Mouse (Mus musculus) lung, embryonic 16.5 days (tissue): Measurements from ENCODE around the gene Gramd4. TPM values are rescaled to one million over a fixed set of nuclear protein-coding genes. Genes with fewer than 3 reads are reported as not detected.

Source experiments
- ATAC-seq: fragments of 200-750 bp; cut with Nextera tagmentation; 2 replicates; pipeline ENCODE4 v1.8.0; 2017; ENCODE audit warnings: low read depth, mild to moderate bottlenecking, moderate library complexity
- H3K27ac ChIP-seq: fragments of 300-500 bp; sonication (generic); 2 replicates; pipeline ENCODE4 v1.5.1; 2014; ENCODE audit warnings: mild to moderate bottlenecking, control low read depth, low read length
- H3K27me3 ChIP-seq: fragments of 300-500 bp; sonication (generic); 2 replicates; pipeline ENCODE4 v1.6.1; 2014; ENCODE audit warnings: low read depth, low read length, mixed read lengths; ENCODE audit not compliant: control insufficient read depth, insufficient read depth
- H3K36me3 ChIP-seq: fragments of 300-500 bp; sonication (generic); 2 replicates; pipeline ENCODE4 v1.6.1; 2014; ENCODE audit warnings: low read length; ENCODE audit not compliant: control insufficient read depth, insufficient read depth
- H3K4me1 ChIP-seq: fragments of 300-500 bp; sonication (generic); replicated peaks from 2 replicates; pipeline ENCODE4 v1.6.1; 2014; ENCODE audit warnings: low read length, mixed read lengths; ENCODE audit not compliant: control insufficient read depth, insufficient read depth
- H3K4me2 ChIP-seq: fragments of 300-500 bp; sonication (generic); 2 replicates; pipeline ENCODE4 v1.6.1; 2014; ENCODE audit warnings: low read depth, low read length, control low read depth
- H3K4me3 ChIP-seq: fragments of 300-500 bp; sonication (generic); 2 replicates; pipeline ENCODE4 v1.5.1; 2014; ENCODE audit warnings: mild to moderate bottlenecking, low read length, control low read depth
- H3K9ac ChIP-seq: fragments of 300-500 bp; sonication (generic); 2 replicates; pipeline ENCODE4 v1.6.1; 2014; ENCODE audit warnings: low read length, control low read depth
- H3K9me3 ChIP-seq: fragments of 300-500 bp; sonication (generic); 2 replicates; pipeline ENCODE4 v1.6.1; 2016; ENCODE audit warnings: low read length; ENCODE audit not compliant: control insufficient read depth
- WGBS: fragments of 180-500 bp; shearing (Covaris S2); extraction: QIAGEN DNeasy Blood & Tissue Kit; methylation state at CpG from one replicate; pipeline ENCODE4 v1.1.7; 2014; 5-methylcytosine and 5-hydroxymethylcytosine counted together
- polyA plus RNA-seq: library from polyadenylated mRNA; unstranded; fragments of >200 nt; fragmentation: Nextera tagmentation; extraction: Ambion mirVana; gene quantifications from 2 replicates; pipeline ENCODE4 v1.2.1, GENCODE M21; 2015

The Gramd4 gene
- polyA plus RNA-seq, 1 experiment from 2014 or later: 11.2 TPM

DNA sequence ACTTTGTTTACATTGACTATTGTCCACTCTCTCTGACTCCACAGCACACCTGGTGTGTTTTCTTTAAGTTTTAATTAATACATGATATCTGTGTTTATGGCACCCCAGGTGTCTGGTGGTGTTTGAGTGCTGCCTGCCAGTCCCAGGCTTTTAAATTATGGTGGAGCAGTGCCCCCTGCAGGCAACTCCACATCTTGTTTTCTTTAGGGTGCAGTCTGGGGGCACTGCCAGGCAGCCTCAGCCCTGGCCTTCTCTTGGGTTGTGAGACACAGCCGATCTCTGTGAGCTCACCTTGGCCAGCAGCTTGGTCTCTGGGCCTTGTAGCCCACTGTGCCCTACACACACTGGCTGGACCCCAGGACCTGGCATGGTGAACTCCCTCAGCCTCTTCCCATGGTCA is 66.9 kb downstream of the Gramd4 start:
- ATAC-seq: peak; percentile 59; the same call in 1 of the 2 replicates
- H3K4me2 ChIP-seq: no peak overlapping the region
- H3K27ac ChIP-seq: no peak overlapping the region
- H3K27me3 ChIP-seq: no peaks in the 10 kb centered on the region
- 36% methylated on average over 1 of the region's 1 CpGs for WGBS
- no peaks in the 10 kb centered on the region for H3K4me1 ChIP-seq
- H3K9me3 ChIP-seq: no peaks in the 10 kb centered on the region
- H3K9ac ChIP-seq: no peak overlapping the region
- H3K4me3 ChIP-seq: no peak overlapping the region
- H3K36me3 ChIP-seq: peaks cover 12% of the 10 kb centered on the region

DNA sequence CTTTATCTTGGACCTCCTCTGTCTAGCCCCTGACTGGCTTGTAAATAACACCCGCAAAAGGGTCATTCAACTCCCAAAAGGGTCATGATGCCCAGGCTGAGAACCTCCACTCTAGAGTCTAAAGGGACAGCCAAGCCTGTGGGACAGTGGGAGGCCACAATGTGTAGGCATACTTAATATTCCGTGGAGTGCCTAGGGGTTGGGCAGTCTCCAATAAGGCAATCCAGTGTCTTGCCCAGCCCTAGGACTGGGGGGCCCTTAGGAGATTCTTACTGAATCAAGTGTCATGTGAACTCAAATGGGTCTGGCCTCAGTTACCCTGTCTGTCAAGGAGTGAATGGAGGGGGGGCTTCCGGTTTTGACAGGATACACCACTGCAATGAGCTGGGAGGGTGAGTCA is 71.5 kb downstream of the Gramd4 start:
- WGBS: 84% methylated on average over 3 of the region's 3 CpGs
- peaks cover 15% of the 10 kb centered on the region for H3K36me3 ChIP-seq
- no peak overlapping the region for H3K9ac ChIP-seq
- H3K4me2 ChIP-seq: no peak overlapping the region
- no peaks in the 10 kb centered on the region for H3K9me3 ChIP-seq
- no peaks in the 10 kb centered on the region for H3K4me1 ChIP-seq
- H3K27ac ChIP-seq: no peak overlapping the region
- H3K27me3 ChIP-seq: no peaks in the 10 kb centered on the region
- no peak overlapping the region for H3K4me3 ChIP-seq
- no peak for ATAC-seq

DNA sequence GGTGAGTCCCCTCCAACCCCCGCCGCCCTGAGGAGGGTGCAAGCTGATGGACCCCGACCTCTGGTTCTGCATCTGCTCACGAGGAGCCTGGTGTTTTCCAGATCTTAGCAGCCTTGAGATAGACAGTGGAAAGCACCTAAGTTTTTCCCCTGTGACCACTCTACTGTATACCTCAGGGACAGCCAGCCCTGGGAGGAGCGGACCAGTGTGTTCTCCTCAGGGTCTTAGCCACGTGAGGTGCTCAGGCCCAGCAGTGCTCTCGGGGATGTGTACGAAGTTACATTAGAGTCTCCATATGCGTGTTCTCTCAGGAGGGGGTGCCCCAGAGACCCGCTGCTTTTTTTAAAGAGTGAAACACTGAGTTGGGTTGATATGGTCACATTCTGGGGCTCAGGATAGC is 73.2 kb downstream of the Gramd4 start:
- Histone ChIP-seq H3K4me2 (no peak overlapping the region), H3K27me3 (no peaks in the 10 kb centered on the region), H3K36me3 (peaks cover 15% of the 10 kb centered on the region), H3K9me3 (no peaks in the 10 kb centered on the region), H3K27ac (no peak overlapping the region), H3K4me3 (no peak overlapping the region), H3K4me1 (no peaks in the 10 kb centered on the region), H3K9ac (no peak overlapping the region)
- WGBS: 88% methylated on average over 10 of the region's 10 CpGs
- ATAC-seq: no peak

DNA sequence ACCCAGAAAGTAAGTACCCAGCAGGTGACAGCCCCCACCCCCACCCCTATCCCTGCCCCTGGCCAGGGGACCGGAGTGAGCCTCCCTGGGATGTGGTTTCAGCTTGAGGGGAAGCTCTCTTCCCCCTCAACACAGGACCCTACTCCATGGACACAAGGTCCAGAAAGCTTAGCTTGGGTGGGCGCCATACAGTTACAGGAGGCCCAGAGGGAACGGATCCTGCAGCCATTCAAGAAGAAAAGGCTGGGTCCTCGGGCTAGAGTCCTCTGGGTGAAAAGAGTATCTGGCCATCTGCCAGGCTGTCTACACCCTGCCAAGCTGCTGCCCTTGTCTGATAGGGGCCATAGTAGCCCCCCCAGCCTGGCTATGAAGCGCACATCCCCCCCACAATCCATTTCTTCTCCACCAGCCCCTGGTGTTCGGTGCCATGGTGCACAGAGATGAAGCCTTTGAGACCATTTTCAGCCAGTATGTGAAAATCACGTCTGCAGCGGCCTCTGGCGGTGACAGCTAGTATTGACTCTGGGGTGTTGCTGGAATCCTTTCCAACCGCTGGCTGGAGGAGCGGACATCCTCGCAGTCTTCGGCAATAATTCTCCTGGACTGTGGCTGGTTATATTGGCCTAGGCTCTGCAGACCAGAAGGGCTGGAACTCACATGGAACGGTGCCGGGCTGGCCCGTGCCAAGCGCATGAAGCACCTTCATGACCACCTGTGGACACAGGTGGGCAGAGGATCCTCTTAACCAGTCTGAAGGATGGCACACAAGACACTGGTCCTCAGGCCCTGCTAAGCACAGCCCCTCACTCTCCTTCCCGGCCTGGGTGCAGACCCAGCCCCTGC is 77.7 kb downstream of the Gramd4 start:
- Histone ChIP-seq H3K4me1 (no peaks in the 10 kb centered on the region), H3K4me2 (no peak overlapping the region), H3K27me3 (no peaks in the 10 kb centered on the region), H3K4me3 (no peak overlapping the region), H3K36me3 (peaks cover 9% of the 10 kb centered on the region; the same call in 1 of the 2 replicates), H3K27ac (no peak overlapping the region), H3K9ac (no peak overlapping the region), H3K9me3 (no peaks in the 10 kb centered on the region)
- WGBS: 40% methylated on average over 18 of the region's 18 CpGs
- peak; percentile 42 for ATAC-seq

DNA sequence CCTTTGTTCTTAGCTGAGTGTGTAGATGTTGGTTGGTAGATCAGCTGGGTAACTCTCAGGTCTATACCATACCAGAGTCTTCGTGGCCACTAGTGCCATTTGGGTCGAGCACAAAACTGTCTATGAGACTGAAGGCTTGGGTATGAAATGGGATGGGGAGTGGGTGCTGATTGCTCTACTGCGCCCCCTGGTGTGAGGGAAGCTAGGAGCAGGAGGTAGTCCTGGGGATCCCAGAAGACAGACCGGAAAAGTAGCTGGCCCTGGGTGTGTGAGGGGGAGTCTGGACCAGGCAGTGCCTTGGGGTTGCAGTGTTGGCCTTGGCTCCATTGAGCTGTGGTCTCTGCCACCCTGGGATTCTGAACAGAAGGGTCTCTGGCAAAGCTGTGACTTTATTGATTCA is 80.1 kb downstream of the Gramd4 start:
- Histone ChIP-seq H3K9me3 (no peaks in the 10 kb centered on the region), H3K27me3 (no peaks in the 10 kb centered on the region), H3K4me3 (no peak overlapping the region), H3K9ac (no peak overlapping the region), H3K4me1 (no peaks in the 10 kb centered on the region), H3K4me2 (no peak overlapping the region), H3K27ac (no peak overlapping the region), H3K36me3 (peaks cover 10% of the 10 kb centered on the region)
- no peak for ATAC-seq
- 41% methylated on average over 4 of the region's 4 CpGs for WGBS

DNA sequence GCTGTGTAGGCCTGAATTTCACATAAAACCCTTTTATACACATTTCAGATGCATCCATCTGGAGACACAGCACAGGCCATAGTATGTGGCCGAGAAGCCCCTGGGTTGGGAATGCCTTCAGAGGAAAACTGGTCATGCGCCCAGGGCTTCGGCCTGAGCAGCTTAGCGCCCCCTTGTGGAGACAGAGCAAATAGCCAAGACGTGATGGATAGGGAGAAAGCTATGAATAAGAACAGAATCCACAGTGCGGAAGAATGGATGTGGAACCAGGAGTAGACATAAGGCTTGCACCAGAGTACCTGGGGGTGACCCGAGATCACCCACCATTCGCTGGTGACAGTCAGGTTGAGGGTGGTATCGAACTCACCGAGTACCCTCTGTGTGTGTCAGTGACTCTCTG is 82.8 kb downstream of the Gramd4 start:
- Histone ChIP-seq H3K4me1 (no peaks in the 10 kb centered on the region), H3K27ac (no peak overlapping the region), H3K9me3 (no peaks in the 10 kb centered on the region), H3K27me3 (no peaks in the 10 kb centered on the region), H3K36me3 (peaks cover 16% of the 10 kb centered on the region), H3K4me2 (no peak overlapping the region), H3K4me3 (no peak overlapping the region), H3K9ac (no peak overlapping the region)
- 34% methylated on average over 10 of the region's 10 CpGs for WGBS
- no peak for ATAC-seq

DNA sequence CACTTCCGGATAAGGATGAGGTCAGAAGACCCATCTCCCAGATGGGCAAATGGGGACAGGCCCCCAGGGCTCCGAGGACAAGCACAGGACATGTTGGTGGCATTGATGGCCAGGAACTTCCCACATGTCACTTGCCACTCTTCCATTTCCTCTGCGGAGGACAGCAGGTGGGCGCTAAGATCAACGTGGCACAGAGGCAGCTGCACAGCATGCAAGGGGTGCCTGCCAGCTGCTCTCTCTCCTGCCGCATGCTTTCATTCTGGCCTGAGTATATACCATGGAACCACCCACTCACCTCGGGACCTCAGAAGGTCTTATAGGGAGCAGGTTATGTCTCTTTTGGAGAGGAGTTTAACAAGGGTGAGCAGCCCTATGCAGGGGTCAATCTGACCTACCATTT is 87.1 kb downstream of the Gramd4 start:
- no peak for ATAC-seq
- 73% methylated on average over 7 of the region's 7 CpGs for WGBS
- H3K36me3 ChIP-seq: peaks cover 29% of the 10 kb centered on the region
- no peak overlapping the region for H3K9ac ChIP-seq
- no peak overlapping the region for H3K4me3 ChIP-seq
- no peaks in the 10 kb centered on the region for H3K4me1 ChIP-seq
- H3K9me3 ChIP-seq: no peaks in the 10 kb centered on the region
- H3K27me3 ChIP-seq: no peaks in the 10 kb centered on the region
- no peak overlapping the region for H3K4me2 ChIP-seq
- no peak overlapping the region for H3K27ac ChIP-seq

DNA sequence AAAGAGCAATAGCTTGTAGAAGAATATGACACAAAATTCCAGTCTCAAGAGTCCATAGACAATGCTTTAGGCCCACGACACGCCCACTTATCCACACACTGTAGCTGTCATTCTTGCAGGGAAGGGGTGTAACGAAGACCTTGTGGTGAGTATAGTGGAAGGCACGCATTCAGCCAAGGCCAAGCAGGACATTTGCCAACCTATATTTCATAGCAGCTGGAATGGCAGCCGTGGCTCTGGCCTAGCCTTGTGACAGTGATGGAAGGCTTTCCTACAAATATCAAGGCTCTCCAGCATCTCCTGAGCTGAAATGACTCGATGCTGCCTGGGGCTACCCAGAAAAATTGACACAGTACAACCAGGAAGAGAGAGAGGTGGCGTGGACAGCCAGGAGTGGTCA is 87.6 kb downstream of the Gramd4 start:
- Histone ChIP-seq H3K27me3 (no peaks in the 10 kb centered on the region), H3K9ac (no peak overlapping the region), H3K36me3 (peaks cover 28% of the 10 kb centered on the region), H3K27ac (no peak overlapping the region), H3K4me3 (no peak overlapping the region), H3K9me3 (no peaks in the 10 kb centered on the region), H3K4me2 (no peak overlapping the region), H3K4me1 (no peaks in the 10 kb centered on the region)
- ATAC-seq: no peak
- WGBS: 79% methylated on average over 7 of the region's 7 CpGs

DNA sequence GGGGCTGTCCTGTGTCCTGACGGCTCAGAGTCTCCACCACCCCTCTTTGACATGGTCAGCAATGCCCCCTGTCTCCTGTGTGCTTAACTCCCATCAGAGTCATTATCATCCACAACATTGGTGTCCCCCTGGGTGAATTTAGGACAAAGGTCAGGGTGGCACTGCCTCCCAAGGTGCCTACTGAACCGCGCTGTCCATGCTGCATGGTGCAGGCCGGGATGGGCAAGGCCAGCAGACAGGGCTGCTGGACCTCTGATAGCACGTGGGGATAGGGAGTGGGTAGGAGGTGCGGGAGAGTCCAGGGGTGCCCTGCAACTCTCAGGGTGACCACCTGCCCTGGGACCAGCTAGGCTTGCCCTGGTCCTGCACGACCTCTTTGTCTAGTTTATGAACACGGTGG is 89.4 kb downstream of the Gramd4 start:
- H3K36me3 ChIP-seq: peaks cover 24% of the 10 kb centered on the region
- no peaks in the 10 kb centered on the region for H3K4me1 ChIP-seq
- H3K9ac ChIP-seq: no peak overlapping the region
- no peak overlapping the region for H3K27ac ChIP-seq
- H3K4me3 ChIP-seq: no peak overlapping the region
- H3K27me3 ChIP-seq: no peaks in the 10 kb centered on the region
- 81% methylated on average over 8 of the region's 8 CpGs for WGBS
- no peak overlapping the region for H3K4me2 ChIP-seq
- ATAC-seq: no peak
- no peaks in the 10 kb centered on the region for H3K9me3 ChIP-seq
